Mouse (Mus musculus) myocyte (in vitro differentiated cells): ENCODE measurements at regions not wholly inside any gene's neighbourhood (a gene's known extent, or its start where the extent isn't known, plus 50 kb on each side); places are given as distances from the start of the nearest gene placed in this dataset.

Experiments
- CEBPB ChIP-seq: IDR thresholded peaks from 2 replicates; pipeline ENCODE4 v1.6.1; 2011; ENCODE audit warnings: mild to moderate bottlenecking, moderate library complexity; ENCODE audit not compliant: poor library complexity, insufficient read depth, severe bottlenecking
- E2F4 ChIP-seq: IDR thresholded peaks from one replicate; pipeline ENCODE4 v1.6.1; 2011; ENCODE audit warnings: mild to moderate bottlenecking, control low read depth, moderate library complexity; ENCODE audit not compliant: insufficient read depth
- MAX ChIP-seq: IDR thresholded peaks from one replicate; pipeline ENCODE4 v1.6.1; 2011; ENCODE audit warnings: low read depth, mild to moderate bottlenecking, control low read depth
- MYOD1 ChIP-seq, 3 experiments: IDR thresholded peaks; one replicate each; pipeline ENCODE4 v1.6.1; 2011; ENCODE audit warnings: control low read depth in 2 of 3, low read depth in 2 of 3, mild to moderate bottlenecking in 2 of 3, moderate library complexity in 1 of 3; ENCODE audit not compliant: insufficient read length in 2 of 3, control insufficient read depth in 1 of 3
- MYOG ChIP-seq, 3 experiments: IDR thresholded peaks; one replicate each; pipeline ENCODE4 v1.6.1; 2011; ENCODE audit warnings: control low read depth in 2 of 3, low read depth in 2 of 3, mild to moderate bottlenecking in 2 of 3; ENCODE audit not compliant: insufficient read length in 2 of 3, control insufficient read depth in 1 of 3, insufficient read depth in 1 of 3
- POLR2A ChIP-seq: IDR thresholded peaks from one replicate; pipeline ENCODE4 v1.6.1; 2011; ENCODE audit warnings: low read depth, mild to moderate bottlenecking, control low read depth, moderate library complexity; ENCODE audit not compliant: insufficient read length
- POLR2AphosphoS2 ChIP-seq: IDR thresholded peaks from one replicate; pipeline ENCODE4 v1.6.1; 2011; ENCODE audit warnings: low read depth, control low read depth; ENCODE audit not compliant: insufficient read length
- REST ChIP-seq: IDR thresholded peaks from one replicate; pipeline ENCODE4 v1.6.1; 2011; ENCODE audit warnings: mild to moderate bottlenecking, control low read depth, moderate library complexity; ENCODE audit not compliant: insufficient read depth, insufficient read length
- SRF ChIP-seq: IDR thresholded peaks from one replicate; pipeline ENCODE4 v1.6.1; 2011; ENCODE audit warnings: low read depth; ENCODE audit not compliant: control insufficient read depth, insufficient read length
- TCF12 ChIP-seq: IDR thresholded peaks from one replicate; pipeline ENCODE4 v1.6.1; 2011; ENCODE audit warnings: mild to moderate bottlenecking, control low read depth; ENCODE audit not compliant: poor library complexity, insufficient read depth, severe bottlenecking
- TCF3 ChIP-seq: IDR thresholded peaks from one replicate; pipeline ENCODE4 v1.6.1; 2011; ENCODE audit warnings: low read depth, control low read depth; ENCODE audit not compliant: insufficient read length
- USF1 ChIP-seq: IDR thresholded peaks from one replicate; pipeline ENCODE4 v1.6.1; 2011; ENCODE audit warnings: low read depth, mild to moderate bottlenecking, control low read depth, moderate library complexity

- no peak for TF ChIP-seq POLR2A
- no peak for TF ChIP-seq USF1
- TF ChIP-seq MYOG (IDR thresholded peaks at IDR 0.05; ENCODE audit: control insufficient read depth in 1 of 3, insufficient read depth in 1 of 3, insufficient read length in 2 of 3, low read depth in 2 of 3): no peak
- TF ChIP-seq MAX: no peak
- no peak for TF ChIP-seq TCF12
- TF ChIP-seq POLR2AphosphoS2: no peak
- no peak for TF ChIP-seq E2F4
- no peak for TF ChIP-seq MYOD1 (IDR thresholded peaks at IDR 0.05; ENCODE audit: control insufficient read depth in 1 of 3, insufficient read length in 2 of 3, low read depth in 2 of 3)
- TF ChIP-seq REST: no peak
- TF ChIP-seq CEBPB: no peak
- TF ChIP-seq SRF: no peak
- TF ChIP-seq TCF3: no peak
Measured at GRCm38 (mm10) chr12:97927036-97927435, 332.2 kb downstream of the Galc start.
